Mouse (Mus musculus) hindlimb bud, embryonic 11.5 days (tissue): ENCODE measurements at regions not wholly inside any gene's neighbourhood (a gene's known extent, or its start where the extent isn't known, plus 50 kb on each side); places are given as distances from the start of the nearest gene placed in this dataset.
"Not testable (repeated sequence)": the region's sequence is repeated elsewhere in the genome, so short reads cannot be mapped to it uniquely, and the experiment has no call there.

Experiments
- DNase-seq: peaks from one replicate; pipeline ENCODE4 v3.0.0-alpha.2; 2012; ENCODE audit warnings: low read depth, low spot score; ENCODE audit errors: extremely low spot score

DNA sequence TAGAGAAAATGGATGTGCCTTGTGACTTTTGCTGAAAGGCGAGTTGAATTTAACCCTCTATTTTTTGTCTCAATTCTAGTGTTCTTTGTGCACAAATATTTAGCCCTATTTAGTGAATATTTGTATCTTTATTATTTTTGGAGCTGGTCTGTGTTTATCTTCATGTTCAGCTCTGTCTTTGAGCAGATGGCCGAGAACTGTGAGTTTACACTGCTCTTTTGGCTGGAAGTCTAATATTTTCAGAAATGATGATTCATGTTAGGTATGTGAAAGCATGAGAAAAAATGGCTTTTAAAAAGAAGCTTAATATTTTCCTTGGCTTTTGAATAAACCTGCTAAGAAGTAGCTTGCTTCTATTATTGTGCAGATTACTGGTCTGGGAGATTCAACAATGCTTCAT lies 505.4 kb downstream of the Sema5a start:
- DNase-seq, result no peak

DNA sequence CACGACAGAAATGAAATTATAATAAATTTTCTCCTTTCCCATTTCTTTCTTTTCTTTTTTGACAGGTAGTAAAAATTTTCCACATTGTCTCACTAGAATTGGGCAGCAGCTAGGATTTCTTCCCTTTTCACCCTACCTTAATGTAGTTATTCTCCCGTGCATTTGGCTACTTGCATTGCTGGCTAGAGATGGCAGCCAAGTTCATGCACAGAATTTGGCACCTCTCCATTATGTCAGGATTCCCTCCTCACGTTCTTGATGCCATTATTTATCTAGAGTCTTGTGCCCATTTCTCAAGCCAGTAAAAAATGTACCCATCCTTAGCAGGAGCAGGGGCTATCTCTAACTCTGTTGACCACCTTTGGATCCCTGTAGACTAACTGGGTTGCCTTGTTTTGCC lies 507.4 kb downstream of the Sema5a start:
- DNase-seq, result no peak

DNA sequence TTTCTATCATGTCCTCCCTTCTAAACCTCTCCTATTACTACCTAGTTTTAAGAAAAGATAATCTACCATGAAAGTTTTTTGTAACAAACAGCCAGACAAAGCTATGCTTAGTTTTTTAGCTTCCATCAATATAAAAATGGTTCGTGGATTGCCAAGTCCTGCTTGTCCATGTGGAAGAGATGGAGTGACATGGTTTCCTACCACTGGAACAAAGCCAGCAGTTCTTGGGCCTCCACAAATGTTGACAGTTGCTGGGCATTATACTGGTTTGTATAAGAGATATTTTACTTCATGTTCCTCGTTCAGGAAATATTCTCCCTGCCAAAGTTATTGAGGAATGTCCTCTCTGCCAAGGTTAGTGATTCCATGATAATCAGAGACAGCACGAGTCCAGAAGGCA lies 515.5 kb downstream of the Sema5a start:
- DNase-seq, result no peak

DNA sequence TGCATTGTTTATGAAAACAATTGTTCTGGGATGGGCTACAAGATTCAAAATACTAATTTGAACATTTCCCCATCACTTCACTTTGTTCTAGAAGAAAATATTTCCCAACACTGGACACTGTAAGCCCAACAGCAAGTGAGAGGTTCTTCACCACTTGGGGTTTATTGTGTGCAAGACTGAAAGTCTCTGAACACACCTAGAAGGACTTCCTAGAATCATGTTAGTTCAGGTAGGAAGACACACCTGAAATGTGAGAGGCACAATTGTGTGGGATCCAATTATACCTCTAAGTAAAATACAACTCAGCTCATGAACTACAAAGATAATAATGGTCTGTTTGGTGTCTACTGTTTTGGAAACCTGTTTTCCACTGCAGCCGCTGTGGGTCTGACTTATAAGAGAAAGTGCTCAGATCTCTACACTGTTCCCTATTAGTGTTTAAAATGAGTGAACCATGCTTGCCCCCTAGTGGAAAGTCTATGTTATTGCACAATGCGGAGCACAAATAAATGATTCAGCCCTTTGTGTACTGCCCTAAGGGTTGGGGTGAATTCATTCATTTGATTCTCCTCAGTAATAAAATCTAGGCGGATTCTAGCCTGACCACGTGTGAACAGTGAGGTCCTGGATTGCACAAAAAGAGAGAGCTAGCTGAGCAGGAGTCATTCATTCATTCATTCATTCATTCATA lies 521.5 kb downstream of the Sema5a start:
- DNase-seq, result peak; percentile 33

DNA sequence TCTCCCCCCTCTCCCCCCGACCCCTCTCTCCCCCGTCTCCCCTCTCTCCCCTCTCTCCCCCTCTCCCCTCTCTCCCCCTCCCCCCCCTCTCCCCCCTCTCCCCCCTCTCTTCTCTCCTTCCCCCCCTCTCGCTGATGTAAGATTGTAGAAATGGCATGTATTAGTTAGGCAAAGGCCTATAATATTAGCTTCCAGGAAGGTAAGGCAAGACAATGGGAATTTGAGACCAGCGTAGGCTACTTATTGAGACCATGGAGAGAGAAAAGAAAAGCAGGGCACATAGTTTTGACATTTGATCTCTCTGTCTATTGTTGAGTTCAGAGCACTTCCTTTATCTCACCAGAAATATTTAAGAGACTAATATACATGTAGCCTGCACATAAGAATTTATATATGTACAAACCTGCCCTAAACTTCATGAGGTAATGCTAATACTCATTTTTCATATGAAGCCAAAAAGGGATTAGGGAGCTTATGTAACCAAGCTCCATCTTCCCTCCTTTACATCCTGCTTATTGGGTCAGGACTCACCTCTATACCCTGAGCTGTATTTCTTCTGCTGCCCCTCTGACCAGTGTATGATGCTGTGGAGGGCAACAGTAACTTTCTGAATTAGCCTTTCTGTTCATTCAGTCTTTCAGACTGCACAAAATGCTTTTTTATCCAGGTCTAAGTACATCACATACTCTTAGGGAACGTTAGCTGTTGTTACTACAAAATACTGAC lies 522.3 kb downstream of the Sema5a start:
- no peak for DNase-seq

DNA sequence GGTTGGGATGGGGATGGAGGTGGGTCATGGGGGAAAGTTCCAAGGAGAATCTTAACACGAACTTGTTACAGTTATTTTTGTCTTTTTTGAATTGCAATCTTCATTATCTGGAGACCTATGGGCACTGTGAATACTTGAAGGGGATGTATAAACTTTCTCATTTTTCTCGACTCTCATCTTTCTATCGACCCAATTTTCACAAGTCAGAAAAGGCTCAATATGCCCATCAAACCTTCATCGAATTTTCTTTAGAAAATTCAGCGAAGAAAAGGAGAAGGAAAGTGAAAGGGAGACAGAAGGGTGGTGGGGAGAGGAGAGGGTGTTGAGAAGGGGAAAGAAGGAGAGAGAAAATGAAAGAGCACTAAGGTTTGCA lies 533.6 kb downstream of the Sema5a start:
- not testable (repeated sequence) for DNase-seq

DNA sequence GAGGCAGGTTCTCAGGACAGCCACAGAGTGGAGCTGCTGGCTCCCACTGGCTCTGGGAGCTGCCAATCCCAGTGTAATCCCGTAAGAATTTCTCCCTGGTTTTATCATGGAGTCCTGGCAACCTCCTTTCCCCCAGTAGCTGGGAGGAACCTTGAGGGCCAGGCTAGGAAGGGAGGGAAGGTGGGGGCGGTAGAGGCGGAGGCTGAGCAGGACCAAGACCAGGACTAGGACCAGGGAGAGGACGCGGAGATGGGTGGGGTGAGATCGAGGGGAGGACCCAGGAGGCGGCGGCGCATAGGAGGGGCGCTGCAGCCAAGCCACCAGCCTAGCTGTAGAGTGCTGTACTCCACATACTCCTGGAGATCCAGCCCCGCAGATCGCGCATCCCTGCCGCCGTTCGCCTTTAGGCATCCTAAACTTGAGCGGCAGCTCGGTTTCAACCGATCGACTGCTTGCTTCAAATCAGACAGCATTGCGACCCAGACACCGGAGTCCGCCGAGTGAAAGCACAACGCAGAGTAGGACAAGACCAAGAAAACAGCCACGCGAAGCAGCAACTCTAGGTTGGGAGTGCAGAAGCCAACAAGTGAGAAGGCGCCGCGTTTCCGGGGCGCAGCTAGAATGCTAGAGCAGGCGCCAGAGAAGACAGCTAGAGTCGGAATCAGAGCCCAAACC lies 534.1 kb downstream of the Sema5a start:
- not testable (repeated sequence) for DNase-seq

DNA sequence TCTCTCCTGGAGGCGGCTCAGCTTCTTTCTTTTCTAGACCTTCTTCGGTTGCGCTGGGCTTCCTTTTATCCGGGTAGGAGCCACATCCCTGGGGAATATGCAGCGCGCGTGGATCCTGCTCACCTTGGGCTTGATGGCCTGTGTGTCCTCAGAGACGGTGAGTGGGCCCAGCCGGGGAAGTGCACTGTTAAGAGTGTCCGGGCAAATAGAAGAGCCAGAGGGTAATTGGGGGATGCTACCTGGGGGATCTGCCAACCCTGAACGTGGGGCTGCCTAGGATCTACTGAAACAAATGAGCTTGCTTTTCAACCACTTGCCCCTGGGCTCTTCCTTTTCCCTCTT lies 534.6 kb downstream of the Sema5a start:
- DNase-seq, result not testable (repeated sequence)

DNA sequence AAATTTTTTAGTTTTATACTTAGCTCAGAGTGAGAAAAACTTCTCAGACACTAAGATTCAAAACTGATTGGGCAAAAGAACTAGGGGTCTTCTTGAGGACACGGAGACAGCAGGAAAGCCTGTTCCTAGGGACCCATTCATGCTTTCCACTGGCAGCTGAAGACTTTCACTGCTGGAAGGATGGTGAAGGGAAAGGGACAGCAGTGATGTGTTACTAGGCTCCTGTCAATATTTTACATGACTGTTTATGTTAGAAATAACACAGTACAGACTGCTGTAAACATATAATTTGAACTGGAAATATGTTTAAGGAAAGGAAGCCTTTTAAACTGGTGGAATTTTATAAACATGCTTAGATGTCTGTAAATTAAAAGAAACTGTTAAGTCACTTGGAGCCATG lies 537.0 kb downstream of the Sema5a start:
- not testable (repeated sequence) for DNase-seq

DNA sequence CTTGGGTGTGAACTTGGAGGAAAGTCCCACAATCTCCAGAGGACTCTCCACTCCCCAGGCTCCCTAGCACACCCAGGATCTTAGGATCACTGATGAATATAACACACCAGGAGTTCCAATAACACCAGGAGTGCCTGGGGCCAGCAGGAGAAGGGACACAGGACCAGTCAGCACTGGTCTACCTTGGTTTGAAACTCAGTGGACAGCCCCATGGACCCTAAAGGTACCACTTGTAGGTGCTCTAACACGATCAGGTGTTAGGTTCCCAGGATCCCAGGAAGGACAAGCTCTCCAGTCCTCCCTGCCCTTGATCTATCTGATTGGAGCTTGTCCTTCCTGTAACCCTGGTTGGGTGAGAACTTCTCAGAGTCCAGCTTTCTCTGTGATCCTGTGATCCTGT lies 554.6 kb downstream of the Sema5a start:
- DNase-seq, result no peak

DNA sequence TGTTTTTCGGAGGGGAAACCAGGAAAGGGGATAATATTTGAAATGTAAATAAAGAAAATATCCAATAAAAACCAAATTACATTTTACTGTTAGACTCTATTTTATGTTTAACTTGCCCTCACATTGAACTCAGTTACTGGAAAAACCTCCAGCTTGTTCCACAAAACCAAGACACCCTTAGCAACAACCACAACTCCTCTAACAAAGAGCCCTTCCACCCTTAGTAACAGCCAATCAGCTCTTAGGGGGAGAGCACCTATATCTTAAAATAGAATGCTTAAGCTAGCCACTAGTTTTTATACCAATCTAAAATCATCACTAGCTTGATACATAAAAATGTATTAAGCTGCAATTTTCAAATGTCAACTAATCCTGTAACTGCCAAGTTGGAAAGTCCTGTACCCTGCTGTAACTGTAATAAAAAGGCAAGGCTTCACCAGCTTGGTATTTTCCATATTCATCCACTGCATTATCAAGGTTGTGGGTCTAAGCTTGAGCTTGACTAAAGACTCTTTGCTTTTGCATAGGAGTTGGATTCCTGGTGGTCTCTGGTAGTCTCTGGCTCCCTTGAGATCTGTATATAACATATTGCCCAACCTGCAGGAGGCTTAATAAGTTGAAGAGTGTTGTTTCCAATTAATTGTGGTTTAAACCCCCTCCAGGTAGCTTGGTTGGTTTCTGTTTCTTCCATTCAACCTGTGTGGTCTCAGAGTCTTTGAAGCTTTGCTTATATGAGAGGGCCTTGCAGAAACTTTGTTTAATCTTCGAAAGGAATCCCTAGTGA lies 566.4 kb downstream of the Sema5a start:
- DNase-seq, result no peak

DNA sequence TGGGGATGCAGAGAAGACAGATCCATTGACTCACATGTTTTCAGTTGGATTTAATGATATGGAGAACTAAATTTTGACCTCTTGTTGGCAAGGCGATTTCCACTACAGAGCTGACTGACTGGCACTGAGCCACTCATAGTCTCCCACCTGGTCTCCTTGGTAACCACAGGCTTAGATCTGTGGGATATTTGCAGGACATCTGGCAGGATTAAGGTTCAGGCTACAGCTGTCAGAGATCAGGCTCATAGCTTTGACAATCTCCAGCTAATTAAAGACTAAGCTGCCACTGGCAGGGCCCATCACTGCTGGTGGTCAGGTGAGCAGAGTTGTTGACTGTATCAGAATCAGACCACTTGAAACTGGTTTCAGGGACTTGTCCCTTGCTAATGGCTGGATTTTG lies 595.4 kb downstream of the Sema5a start:
- no peak for DNase-seq
